Mouse (Mus musculus) G1E (cell line): ENCODE data around the gene Bbs5. TPM values are rescaled to one million over a fixed set of nuclear protein-coding genes. Genes with fewer than 3 reads are reported as not detected.
A peak's percentile ranks its signal among the peaks of the same experiment; 100 is the strongest.

Experiments used
- ATAC-seq: 2 replicates; pipeline ENCODE4 v1.8.0; 2016; ENCODE audit warnings: mild to moderate bottlenecking; ENCODE audit not compliant: insufficient number of reproducible peaks, poor library complexity, low FRiP score, severe bottlenecking; ENCODE audit errors: extremely low read depth
- DNase-seq: peaks from one replicate; pipeline ENCODE4 v3.0.0; 2012; ENCODE audit warnings: low spot score
- H3K27me3 ChIP-seq: 2 replicates; pipeline ENCODE4 v1.6.1; 2012; ENCODE audit warnings: mild to moderate bottlenecking, low read length, inconsistent platforms; ENCODE audit not compliant: insufficient read depth
- H3K36me3 ChIP-seq: replicated peaks from 2 replicates; pipeline ENCODE3; 2012; ENCODE audit warnings: mild to moderate bottlenecking, inconsistent platforms
- H3K4me1 ChIP-seq: 2 replicates; pipeline ENCODE4 v1.6.1; 2012; ENCODE audit warnings: low read depth, low read length, inconsistent platforms, mixed read lengths; ENCODE audit not compliant: insufficient read depth
- H3K4me3 ChIP-seq: 2 replicates; pipeline ENCODE4 v1.5.1; 2012; ENCODE audit warnings: low read depth, mild to moderate bottlenecking, inconsistent platforms, low read length, moderate library complexity, mixed read lengths
- H3K9me3 ChIP-seq: replicated peaks from 2 replicates; pipeline ENCODE4 v1.6.1; 2012; ENCODE audit warnings: inconsistent platforms
- CTCF ChIP-seq: IDR thresholded peaks from 2 replicates; pipeline ENCODE4 v1.5.1; 2012; ENCODE audit warnings: low read depth, low read length, inconsistent platforms, mixed read lengths
- GATA1 ChIP-seq: IDR thresholded peaks from 2 replicates; pipeline ENCODE4 v1.6.1; 2012; ENCODE audit warnings: borderline replicate concordance, low read length, inconsistent platforms, mixed read lengths
- GATA2 ChIP-seq: IDR thresholded peaks from 2 replicates; pipeline ENCODE4 v1.6.1; 2012; ENCODE audit warnings: low read depth, low read length, inconsistent platforms, borderline replicate concordance
- POLR2AphosphoS5 ChIP-seq: IDR thresholded peaks from 2 replicates; pipeline ENCODE4 v1.6.1; 2012; ENCODE audit warnings: low read depth, low read length, inconsistent platforms; ENCODE audit not compliant: insufficient replicate concordance
- TAL1 ChIP-seq: conservative IDR thresholded peaks from 2 replicates; pipeline ENCODE4 v1.6.1; 2012; ENCODE audit warnings: low read depth, low read length, inconsistent platforms, mixed read lengths
- polyA plus RNA-seq: library from polyadenylated mRNA; stranded (reverse); fragments of >175 nt; gene quantifications from 2 replicates; pipeline ENCODE4 v1.2.3, GENCODE M21; 2012
- total RNA-seq, 2 experiments: library from RNA; stranded (forward) in 1 of 2; stranded (reverse) in 1 of 2; fragments of 200-1000 nt in 1 of 2; fragments of >200 nt in 1 of 2; fragmentation: Nextera tagmentation in 1 of 2; gene quantifications; 2 replicates each; pipeline ENCODE4 v1.2.3; 2014 to 2017

The Bbs5 gene
- total and polyA plus RNA-seq, 3 experiments: 0.09 to 1.1 TPM; not detected in 1

DNA sequence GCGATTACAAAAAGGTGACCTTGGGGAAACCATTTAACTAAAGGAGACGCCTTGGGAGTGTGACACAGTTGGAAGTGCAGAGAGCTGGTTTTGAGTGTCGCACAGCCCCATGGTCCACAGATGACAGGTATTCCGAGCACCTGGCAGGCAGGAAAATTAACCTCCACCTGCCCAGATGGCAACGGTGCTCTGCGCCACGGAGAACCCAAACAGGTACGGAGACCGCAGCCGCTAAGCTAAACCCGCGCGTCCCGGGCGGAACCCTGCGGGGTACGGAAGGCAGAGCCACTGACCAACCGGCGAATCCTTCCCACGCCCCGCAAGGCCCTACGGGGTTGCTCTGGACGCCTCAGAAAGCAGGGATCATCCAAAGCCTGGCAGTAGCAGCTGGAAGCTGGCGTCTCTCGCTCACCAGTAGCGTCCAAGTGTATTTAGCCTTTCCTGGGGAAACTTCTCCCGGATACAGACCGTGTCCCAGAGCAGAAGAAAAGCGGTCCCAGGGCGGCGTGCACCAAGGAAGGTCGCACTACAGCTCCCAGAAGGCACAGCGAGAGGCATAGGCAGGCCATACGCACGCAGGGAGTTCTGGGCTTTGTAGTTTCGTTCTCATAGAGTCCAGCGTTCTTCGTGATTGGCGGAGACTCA lies 66.1 kb downstream of the Bbs5 start, which contains the start of gene Fastkd1:
TSS of gene Fastkd1 (minus strand) at position 536 of the 645 bp plus-strand sequence.
- Histone ChIP-seq H3K4me3 (peak within 1 kb of the TSS; percentile 95), H3K9me3 (no peaks in the 10 kb centered on the region), H3K36me3 (peaks cover 23% of the 10 kb centered on the region), H3K4me1 (peaks cover 22% of the 10 kb centered on the region), H3K27me3 (no peaks in the 10 kb centered on the region)
- peak; percentile 99 for ATAC-seq
- DNase-seq: peak; percentile 91
- no peak for TF ChIP-seq TAL1
- no peak for TF ChIP-seq GATA1
- TF ChIP-seq CTCF: no peak
- TF ChIP-seq GATA2: no peak

DNA sequence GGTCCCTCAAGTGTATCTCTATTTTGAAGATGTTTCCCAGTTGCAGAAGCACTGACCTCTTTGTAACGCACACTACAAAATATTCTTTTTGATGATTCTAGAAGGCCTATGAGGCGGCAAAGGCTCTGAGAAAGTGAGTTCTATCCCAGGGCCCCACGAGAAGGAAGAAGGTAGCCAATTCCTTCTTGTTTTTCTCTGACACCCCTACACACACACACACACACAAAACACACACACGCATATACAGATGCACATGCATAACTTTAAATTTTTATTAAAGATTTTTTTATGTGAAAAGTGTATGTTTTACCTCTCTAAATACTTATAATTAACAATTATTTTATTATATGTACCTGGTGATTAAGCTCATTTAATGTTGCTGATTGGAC lies 66.6 kb downstream of the Bbs5 start:
- peaks cover 18% of the 10 kb centered on the region for H3K36me3 ChIP-seq
- H3K4me1 ChIP-seq: peaks cover 22% of the 10 kb centered on the region
- peak overlapping the region; percentile 95 for H3K4me3 ChIP-seq
- ATAC-seq (no peak), DNase-seq (no peak)
- peaks cover under 1% of the 10 kb centered on the region; the same call in 1 of the 2 replicates for H3K27me3 ChIP-seq
- no peaks in the 10 kb centered on the region for H3K9me3 ChIP-seq
- no peak for TF ChIP-seq TAL1
- TF ChIP-seq POLR2AphosphoS5: no peak
- TF ChIP-seq CTCF: no peak
- TF ChIP-seq GATA2: no peak
- no peak for TF ChIP-seq GATA1

DNA sequence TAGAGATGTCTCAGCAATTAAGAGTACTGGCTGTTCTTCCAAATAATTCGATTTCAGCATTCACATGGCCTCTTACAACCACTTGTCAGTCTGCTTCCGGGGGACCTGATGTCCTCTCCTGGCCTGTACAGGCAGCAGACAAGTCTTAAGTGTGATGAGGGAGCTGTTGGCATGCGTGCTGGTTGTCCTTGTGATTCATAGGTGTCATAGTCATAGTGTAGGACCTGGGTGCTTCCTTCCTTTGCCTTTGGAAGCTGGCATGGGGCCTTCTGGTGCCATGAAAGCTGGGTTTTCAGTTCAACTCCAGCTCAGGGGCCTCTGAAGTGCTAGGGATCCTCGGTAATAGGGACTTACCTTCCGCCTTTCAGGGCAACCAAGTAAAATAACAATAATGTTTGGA lies 67.2 kb downstream of the Bbs5 start:
- ATAC-seq (no peak), DNase-seq (no peak)
- no peaks in the 10 kb centered on the region for H3K9me3 ChIP-seq
- H3K36me3 ChIP-seq: peaks cover 15% of the 10 kb centered on the region
- H3K4me1 ChIP-seq: peaks cover 22% of the 10 kb centered on the region
- no peak for TF ChIP-seq TAL1
- no peak for TF ChIP-seq CTCF
- TF ChIP-seq GATA1: no peak
- TF ChIP-seq GATA2: no peak
- no peak for TF ChIP-seq POLR2AphosphoS5
- peaks cover 5% of the 10 kb centered on the region for H3K27me3 ChIP-seq
- H3K4me3 ChIP-seq: no peak overlapping the region

DNA sequence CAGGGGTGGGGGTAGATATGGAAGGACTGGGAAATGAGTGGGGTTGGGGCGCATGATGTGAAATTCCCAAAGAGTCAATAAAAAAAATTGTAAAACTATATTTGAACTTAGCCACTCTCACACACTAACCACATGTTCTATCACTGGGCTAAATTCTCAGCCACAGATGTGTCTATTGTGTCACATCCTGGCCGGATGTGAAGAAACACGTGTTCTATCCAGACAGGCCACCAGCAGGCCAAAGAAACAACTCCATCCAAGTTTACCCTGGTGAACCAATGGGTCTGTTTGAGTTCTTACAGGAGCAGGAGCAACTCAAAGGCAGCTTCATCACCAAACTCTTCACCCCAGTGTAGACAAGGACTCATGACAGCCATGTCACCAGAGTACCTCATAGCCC lies 69.5 kb downstream of the Bbs5 start:
- Histone ChIP-seq H3K4me1 (peaks cover 16% of the 10 kb centered on the region), H3K27me3 (peaks cover 13% of the 10 kb centered on the region), H3K4me3 (no peak overlapping the region), H3K36me3 (no peaks in the 10 kb centered on the region), H3K9me3 (no peaks in the 10 kb centered on the region)
- no peak for ATAC-seq
- TF ChIP-seq POLR2AphosphoS5: no peak
- no peak for TF ChIP-seq GATA1
- TF ChIP-seq CTCF: no peak
- no peak for TF ChIP-seq TAL1
- TF ChIP-seq GATA2: no peak
- no peak for DNase-seq

Other genes with a start within 250 kb of the Bbs5 start
- not detected in 2 replicates for gene Lrp2, start 61.1 kb upstream of the Bbs5 start, total RNA-seq (2014; fragmentation: Nextera tagmentation)
- gene Lrp2, start 61.1 kb upstream of the Bbs5 start, total RNA-seq (2017): 0.06 and 0.16 TPM in 2 replicates
- not detected in 2 replicates for gene Lrp2, start 61.1 kb upstream of the Bbs5 start, polyA plus RNA-seq
- gene Klhl41, start 22.9 kb downstream of the Bbs5 start, total RNA-seq (2014; fragmentation: Nextera tagmentation): not detected in 2 replicates
- gene Klhl41, start 22.9 kb downstream of the Bbs5 start, total RNA-seq (2017): not detected in 2 replicates
- not detected in 2 replicates for gene Klhl41, start 22.9 kb downstream of the Bbs5 start, polyA plus RNA-seq
- 36.3 and 47.4 TPM in 2 replicates for gene Fastkd1, start 66.3 kb downstream of the Bbs5 start, total RNA-seq (2014; fragmentation: Nextera tagmentation)
- 15.6 and 18.3 TPM in 2 replicates for gene Fastkd1, start 66.3 kb downstream of the Bbs5 start, total RNA-seq (2017)
- 0.83 and 1.3 TPM in 2 replicates for gene Fastkd1, start 66.3 kb downstream of the Bbs5 start, polyA plus RNA-seq
- gene Ppig, start 75.4 kb downstream of the Bbs5 start, total RNA-seq (2014; fragmentation: Nextera tagmentation): 181 and 197 TPM in 2 replicates
- gene Ppig, start 75.4 kb downstream of the Bbs5 start, total RNA-seq (2017): 38.9 and 55.4 TPM in 2 replicates
- 15.3 and 23.3 TPM in 2 replicates for gene Ppig, start 75.4 kb downstream of the Bbs5 start, polyA plus RNA-seq
- 6.4 and 7.7 TPM in 2 replicates for gene Ccdc173, start 142.4 kb downstream of the Bbs5 start, total RNA-seq (2014; fragmentation: Nextera tagmentation)
- 3.0 and 6.1 TPM in 2 replicates for gene Ccdc173, start 142.4 kb downstream of the Bbs5 start, total RNA-seq (2017)
- gene Ccdc173, start 142.4 kb downstream of the Bbs5 start, polyA plus RNA-seq: 0.25 and 0.35 TPM in 2 replicates
- gene Phospho2, start 142.5 kb downstream of the Bbs5 start, total RNA-seq (2014; fragmentation: Nextera tagmentation): 30.6 and 35.5 TPM in 2 replicates
- 32.1 and 34.6 TPM in 2 replicates for gene Phospho2, start 142.5 kb downstream of the Bbs5 start, total RNA-seq (2017)
- gene Phospho2, start 142.5 kb downstream of the Bbs5 start, polyA plus RNA-seq: 35.3 and 39.7 TPM in 2 replicates
- 54.3 and 59.1 TPM in 2 replicates for gene Klhl23, start 174.8 kb downstream of the Bbs5 start, total RNA-seq (2014; fragmentation: Nextera tagmentation)
- gene Klhl23, start 174.8 kb downstream of the Bbs5 start, total RNA-seq (2017): 68.9 and 88.2 TPM in 2 replicates
- 4.9 and 6.8 TPM in 2 replicates for gene Klhl23, start 174.8 kb downstream of the Bbs5 start, polyA plus RNA-seq
- gene Ssb, start 214.4 kb downstream of the Bbs5 start, total RNA-seq (2014; fragmentation: Nextera tagmentation): 427 and 594 TPM in 2 replicates
- gene Ssb, start 214.4 kb downstream of the Bbs5 start, total RNA-seq (2017): 492 and 574 TPM in 2 replicates
- 29.4 and 41.7 TPM in 2 replicates for gene Ssb, start 214.4 kb downstream of the Bbs5 start, polyA plus RNA-seq
- gene Mettl5, start 238.4 kb downstream of the Bbs5 start, total RNA-seq (2014; fragmentation: Nextera tagmentation): 28.1 and 37.2 TPM in 2 replicates
- 30.8 and 36.9 TPM in 2 replicates for gene Mettl5, start 238.4 kb downstream of the Bbs5 start, total RNA-seq (2017)
- 76.4 and 98.6 TPM in 2 replicates for gene Mettl5, start 238.4 kb downstream of the Bbs5 start, polyA plus RNA-seq